Mouse (Mus musculus) myocyte (in vitro differentiated cells): ENCODE data around the gene Fam193a.

Experiments used
- CEBPB ChIP-seq: IDR thresholded peaks from 2 replicates; pipeline ENCODE4 v1.6.1; 2011; ENCODE audit warnings: mild to moderate bottlenecking, moderate library complexity; ENCODE audit not compliant: poor library complexity, insufficient read depth, severe bottlenecking
- MAX ChIP-seq: IDR thresholded peaks from one replicate; pipeline ENCODE4 v1.6.1; 2011; ENCODE audit warnings: low read depth, mild to moderate bottlenecking, control low read depth
- MYOD1 ChIP-seq, 3 experiments: IDR thresholded peaks; one replicate each; pipeline ENCODE4 v1.6.1; 2011; ENCODE audit warnings: control low read depth in 2 of 3, low read depth in 2 of 3, mild to moderate bottlenecking in 2 of 3, moderate library complexity in 1 of 3; ENCODE audit not compliant: insufficient read length in 2 of 3, control insufficient read depth in 1 of 3
- MYOG ChIP-seq, 3 experiments: IDR thresholded peaks; one replicate each; pipeline ENCODE4 v1.6.1; 2011; ENCODE audit warnings: control low read depth in 2 of 3, low read depth in 2 of 3, mild to moderate bottlenecking in 2 of 3; ENCODE audit not compliant: insufficient read length in 2 of 3, control insufficient read depth in 1 of 3, insufficient read depth in 1 of 3
- POLR2A ChIP-seq: IDR thresholded peaks from one replicate; pipeline ENCODE4 v1.6.1; 2011; ENCODE audit warnings: low read depth, mild to moderate bottlenecking, control low read depth, moderate library complexity; ENCODE audit not compliant: insufficient read length
- POLR2AphosphoS2 ChIP-seq: IDR thresholded peaks from one replicate; pipeline ENCODE4 v1.6.1; 2011; ENCODE audit warnings: low read depth, control low read depth; ENCODE audit not compliant: insufficient read length
- REST ChIP-seq: IDR thresholded peaks from one replicate; pipeline ENCODE4 v1.6.1; 2011; ENCODE audit warnings: mild to moderate bottlenecking, control low read depth, moderate library complexity; ENCODE audit not compliant: insufficient read depth, insufficient read length
- SRF ChIP-seq: IDR thresholded peaks from one replicate; pipeline ENCODE4 v1.6.1; 2011; ENCODE audit warnings: low read depth; ENCODE audit not compliant: control insufficient read depth, insufficient read length
- TCF12 ChIP-seq: IDR thresholded peaks from one replicate; pipeline ENCODE4 v1.6.1; 2011; ENCODE audit warnings: mild to moderate bottlenecking, control low read depth; ENCODE audit not compliant: poor library complexity, insufficient read depth, severe bottlenecking
- TCF3 ChIP-seq: IDR thresholded peaks from one replicate; pipeline ENCODE4 v1.6.1; 2011; ENCODE audit warnings: low read depth, control low read depth; ENCODE audit not compliant: insufficient read length
- USF1 ChIP-seq: IDR thresholded peaks from one replicate; pipeline ENCODE4 v1.6.1; 2011; ENCODE audit warnings: low read depth, mild to moderate bottlenecking, control low read depth, moderate library complexity

- TF ChIP-seq MAX = no peak
- TF ChIP-seq MYOG (IDR thresholded peaks at IDR 0.05; ENCODE audit: control insufficient read depth in 1 of 3, insufficient read depth in 1 of 3, insufficient read length in 2 of 3, low read depth in 2 of 3) = no peak
- no peak for TF ChIP-seq MYOD1 (IDR thresholded peaks at IDR 0.05; ENCODE audit: control insufficient read depth in 1 of 3, insufficient read length in 2 of 3, low read depth in 2 of 3)
- TF ChIP-seq USF1 = no peak
- TF ChIP-seq POLR2AphosphoS2 = no peak
- no peak for TF ChIP-seq POLR2A
- TF ChIP-seq CEBPB = no peak
- TF ChIP-seq TCF3 = no peak
- no peak for TF ChIP-seq REST
- no peak for TF ChIP-seq TCF12
- TF ChIP-seq SRF = no peak
Measured at GRCm38 (mm10) chr5:34514218-34514566, 144.5 kb downstream of the Fam193a start.
